Mouse (Mus musculus) CH12.LX (cell line): ENCODE measurements around the gene Henmt1. TPM values are rescaled to one million over a fixed set of nuclear protein-coding genes. Genes with fewer than 3 reads are reported as not detected.

Source experiments
- DNase-seq: peaks from one replicate; pipeline ENCODE4 v3.0.0-alpha.2; 2013; ENCODE audit errors: extremely low read depth
- H3K27ac ChIP-seq: 2 replicates; pipeline ENCODE4 v1.5.1; 2012; ENCODE audit warnings: low read depth, mild to moderate bottlenecking, control low read depth, moderate library complexity; ENCODE audit not compliant: insufficient read depth
- H3K27me3 ChIP-seq: replicated peaks from 2 replicates; pipeline ENCODE3; 2012; ENCODE audit warnings: inconsistent platforms
- H3K36me3 ChIP-seq, 2 experiments: replicated peaks in 1 of 2; 2 replicates each; pipeline versions ENCODE3 to v1.6.1; 2012; ENCODE audit warnings: inconsistent platforms in 1 of 2, low read length in 1 of 2, mild to moderate bottlenecking in 1 of 2, mixed read lengths in 1 of 2, moderate library complexity in 1 of 2; ENCODE audit not compliant: control insufficient read depth in 1 of 2, insufficient read depth in 1 of 2
- H3K4me1 ChIP-seq, 2 experiments: 2 replicates each; pipeline ENCODE4 v1.6.1; 2012; ENCODE audit warnings: inconsistent platforms in 1 of 2, moderate library complexity in 1 of 2; ENCODE audit not compliant: insufficient read depth in 2 of 2, control insufficient read depth in 1 of 2
- H3K4me2 ChIP-seq: 2 replicates; pipeline ENCODE4 v1.6.1; 2012; ENCODE audit warnings: low read depth, mild to moderate bottlenecking, control low read depth; ENCODE audit not compliant: poor library complexity, insufficient read depth, severe bottlenecking
- H3K4me3 ChIP-seq, 3 experiments: fragments of 150-350 bp in 1 of 3; sonication (generic) in 1 of 3; replicated peaks in 1 of 3; 2 replicates each; pipeline versions ENCODE3 to v1.5.1; 2011 to 2012; ENCODE audit warnings: low read depth in 2 of 3, low read length in 2 of 3, mild to moderate bottlenecking in 2 of 3, moderate library complexity in 2 of 3, control low read depth in 1 of 3, improper control_type of control experiment in 1 of 3, inconsistent platforms in 1 of 3, mixed read lengths in 1 of 3; ENCODE audit not compliant: poor library complexity in 1 of 3
- H3K79me2 ChIP-seq: replicated peaks from 2 replicates; pipeline ENCODE4 v1.6.1; 2012; ENCODE audit warnings: mild to moderate bottlenecking, moderate library complexity; ENCODE audit not compliant: control insufficient read depth, poor library complexity, insufficient read depth, severe bottlenecking; ENCODE audit errors: extremely low read depth
- H3K9ac ChIP-seq: 2 replicates; pipeline ENCODE4 v1.6.1; 2012; ENCODE audit warnings: low read depth, mild to moderate bottlenecking, control low read depth, moderate library complexity; ENCODE audit not compliant: insufficient read depth
- H3K9me3 ChIP-seq: replicated peaks from 2 replicates; pipeline ENCODE3; 2012; ENCODE audit warnings: low read length, inconsistent platforms, mixed read lengths
- BHLHE40 ChIP-seq: IDR thresholded peaks from 2 replicates; pipeline ENCODE4 v1.6.1; 2011; ENCODE audit warnings: mild to moderate bottlenecking, low read depth, low read length, improper control_type of control experiment
- CHD1 ChIP-seq: IDR thresholded peaks from 2 replicates; pipeline ENCODE4 v1.6.1; 2012; ENCODE audit warnings: low read depth, low read length, improper control_type of control experiment, inconsistent platforms
- E2F4 ChIP-seq: IDR thresholded peaks from 2 replicates; pipeline ENCODE4 v1.6.1; 2011; ENCODE audit warnings: low read depth, low read length, improper control_type of control experiment; ENCODE audit not compliant: insufficient replicate concordance
- GABPA ChIP-seq: IDR thresholded peaks from 2 replicates; pipeline ENCODE4 v1.6.1; 2012; ENCODE audit warnings: low read depth, low read length, improper control_type of control experiment, inconsistent platforms; ENCODE audit not compliant: insufficient replicate concordance
- IRF4 ChIP-seq: IDR thresholded peaks from 2 replicates; pipeline ENCODE4 v1.6.1; 2014; ENCODE audit warnings: low read depth, mild to moderate bottlenecking, inconsistent platforms, low read length, improper control_type of control experiment
- MAX ChIP-seq: IDR thresholded peaks from 2 replicates; pipeline ENCODE4 v1.6.1; 2011; ENCODE audit warnings: low read length, improper control_type of control experiment
- MAZ ChIP-seq: IDR thresholded peaks from 2 replicates; pipeline ENCODE4 v1.6.1; 2012; ENCODE audit warnings: low read depth, mild to moderate bottlenecking, inconsistent platforms, low read length, improper control_type of control experiment, moderate library complexity
- MXI1 ChIP-seq: IDR thresholded peaks from 2 replicates; pipeline ENCODE4 v1.6.1; 2011; ENCODE audit warnings: mild to moderate bottlenecking, low read depth, low read length, improper control_type of control experiment
- MYC ChIP-seq: IDR thresholded peaks from 2 replicates; pipeline ENCODE4 v1.6.1; 2011; ENCODE audit warnings: low read depth, mild to moderate bottlenecking, improper control_type of control experiment, low read length
- NELFE ChIP-seq: IDR thresholded peaks from 2 replicates; pipeline ENCODE4 v1.6.1; 2011; ENCODE audit warnings: low read depth, low read length, improper control_type of control experiment
- PAX5 ChIP-seq: IDR thresholded peaks from 2 replicates; pipeline ENCODE4 v1.6.1; 2012; ENCODE audit warnings: low read length, inconsistent platforms, mixed read lengths
- POLR2AphosphoS2 ChIP-seq: IDR thresholded peaks from 2 replicates; pipeline ENCODE4 v1.6.1; 2011; ENCODE audit warnings: low read depth, low read length, improper control_type of control experiment
- RAD21 ChIP-seq: IDR thresholded peaks from 2 replicates; pipeline ENCODE4 v1.6.1; 2011; ENCODE audit warnings: low read depth, mild to moderate bottlenecking, low read length, improper control_type of control experiment, moderate library complexity
- RCOR1 ChIP-seq: conservative IDR thresholded peaks from 2 replicates; pipeline ENCODE4 v1.6.1; 2012; ENCODE audit warnings: low read depth, mild to moderate bottlenecking, inconsistent platforms, low read length, improper control_type of control experiment
- SMC3 ChIP-seq: IDR thresholded peaks from 2 replicates; pipeline ENCODE4 v1.6.1; 2011; ENCODE audit warnings: low read depth, low read length, improper control_type of control experiment
- TCF12 ChIP-seq: IDR thresholded peaks from 2 replicates; pipeline ENCODE4 v1.6.1; 2014; ENCODE audit warnings: low read depth, mild to moderate bottlenecking, inconsistent platforms, low read length, improper control_type of control experiment
- UBTF ChIP-seq: IDR thresholded peaks from 2 replicates; pipeline ENCODE4 v1.6.1; 2012; ENCODE audit warnings: low read depth, mild to moderate bottlenecking, inconsistent platforms, low read length, improper control_type of control experiment, moderate library complexity
- ZC3H11A ChIP-seq: IDR thresholded peaks from 2 replicates; pipeline ENCODE4 v1.6.1; 2012; ENCODE audit warnings: low read depth, mild to moderate bottlenecking, inconsistent platforms, low read length, improper control_type of control experiment
- ZKSCAN1 ChIP-seq: IDR thresholded peaks from 2 replicates; pipeline ENCODE4 v1.6.1; 2012; ENCODE audit warnings: low read depth, inconsistent platforms, low read length, improper control_type of control experiment, borderline replicate concordance
- dilution Hi-C: fragments of 300-500 bp; cut with MboI; formaldehyde crosslinking; loops from 2 replicates; pipeline ENCODE4 v1.14.3; 2020; ENCODE audit warnings: low sequenced_read_pairs; ENCODE audit not compliant: extremely low pct_unique_long_range_greater_than_20kb, extremely low pct_ligation_motif_present
- in situ Hi-C: fragments of 300-500 bp; cut with MboI; formaldehyde crosslinking; loops from 3 replicates; pipeline ENCODE4 v1.14.3; 2019; ENCODE audit warnings: low sequenced_read_pairs, low pct_ligation_motif_present, low pct_unique_long_range_greater_than_20kb, mixed read lengths
- polyA plus RNA-seq: library from polyadenylated mRNA; unstranded; fragments of >175 nt; gene quantifications from 2 replicates; pipeline ENCODE4 v1.2.1, GENCODE M21; 2012; ENCODE audit warnings: low read depth; ENCODE audit not compliant: insufficient read length
- total RNA-seq, 2 experiments: library from RNA; depleted of rRNA; stranded (reverse); fragments of 300-350 nt in 1 of 2; fragments of >200 nt in 1 of 2; gene quantifications; 2 replicates each; pipeline ENCODE4 v1.2.3; 2012 to 2014

Henmt1 gene
- total and polyA plus RNA-seq, 3 experiments, result not detected

DNA sequence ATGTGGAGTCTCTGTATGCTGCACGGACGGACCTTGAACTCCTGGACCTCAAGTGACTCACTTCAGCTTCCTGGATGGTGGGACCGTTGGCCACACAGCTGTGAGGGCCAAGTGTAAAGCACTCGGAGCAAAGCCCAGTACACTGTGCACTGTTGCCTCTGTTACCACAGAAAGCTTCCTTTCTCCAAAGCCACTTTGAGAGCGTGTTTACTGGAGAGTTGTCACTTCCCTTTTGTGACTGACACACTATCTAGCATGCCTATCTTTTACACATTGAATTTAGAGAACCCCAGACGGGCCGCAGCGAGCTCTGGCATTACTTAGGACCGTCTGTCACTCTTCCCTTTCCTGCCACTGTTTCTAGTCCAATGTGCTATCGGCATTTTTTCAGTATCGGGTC, 57.6 kb downstream of the Henmt1 start:
- Histone ChIP-seq H3K4me3 (no peak overlapping the region), H3K27me3 (no peaks in the 10 kb centered on the region), H3K9me3 (no peaks in the 10 kb centered on the region), H3K9ac (no peak overlapping the region), H3K79me2 (no peaks in the 10 kb centered on the region), H3K4me1 (no peaks in the 10 kb centered on the region), H3K27ac (no peak overlapping the region), H3K36me3 (peaks cover 0 to 12% of the 10 kb centered on the region in 2 experiments), H3K4me2 (peak overlapping the region; percentile 50)
- no peak for DNase-seq
- in situ Hi-C loops (no loop called here), dilution Hi-C loops (no loop called here)
- no peak for TF ChIP-seq PAX5
- TF ChIP-seq MAX, result no peak
- TF ChIP-seq RAD21, result no peak
- TF ChIP-seq MXI1, result no peak
- no peak for TF ChIP-seq BHLHE40
- no peak for TF ChIP-seq UBTF
- TF ChIP-seq ZC3H11A, result no peak
- TF ChIP-seq MYC, result no peak
- no peak for TF ChIP-seq GABPA
- no peak for TF ChIP-seq NELFE
- no peak for TF ChIP-seq ZKSCAN1
- no peak for TF ChIP-seq TCF12
- no peak for TF ChIP-seq RCOR1

DNA sequence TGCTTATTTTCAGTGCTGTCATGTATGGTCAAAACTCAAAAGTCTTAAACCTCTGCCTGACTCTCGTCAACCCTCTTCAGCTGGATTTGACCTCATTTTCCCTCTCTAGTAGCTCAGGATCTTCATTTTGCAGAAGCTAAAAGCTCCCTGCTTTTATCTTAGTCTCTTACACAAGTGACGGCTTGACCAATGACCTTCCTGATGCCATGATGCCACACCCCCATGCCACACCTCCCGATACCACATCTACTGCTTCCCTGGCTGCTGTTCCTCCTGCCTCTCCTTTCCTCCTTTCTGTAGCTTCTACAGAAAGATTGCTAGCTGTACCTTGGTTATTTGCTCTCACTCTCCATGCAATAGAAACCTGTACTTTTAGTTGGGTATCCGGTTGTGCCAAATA, 58.1 kb downstream of the Henmt1 start:
- Histone ChIP-seq H3K4me2 (peak overlapping the region; percentile 50), H3K4me1 (no peaks in the 10 kb centered on the region), H3K79me2 (no peaks in the 10 kb centered on the region), H3K4me3 (no peak overlapping the region), H3K27ac (no peak overlapping the region), H3K9me3 (no peaks in the 10 kb centered on the region), H3K36me3 (peaks cover 0 to 14% of the 10 kb centered on the region in 2 experiments), H3K27me3 (no peaks in the 10 kb centered on the region), H3K9ac (no peak overlapping the region)
- dilution Hi-C loops (no loop called here), in situ Hi-C loops (no loop called here)
- no peak for DNase-seq
- no peak for TF ChIP-seq SMC3
- TF ChIP-seq MAZ, result no peak
- no peak for TF ChIP-seq IRF4
- TF ChIP-seq POLR2AphosphoS2, result no peak
- TF ChIP-seq MYC, result no peak
- no peak for TF ChIP-seq BHLHE40
- no peak for TF ChIP-seq ZKSCAN1
- TF ChIP-seq PAX5, result no peak
- TF ChIP-seq ZC3H11A, result no peak
- no peak for TF ChIP-seq GABPA
- TF ChIP-seq CHD1, result no peak
- no peak for TF ChIP-seq E2F4
